Mouse (Mus musculus) liver, embryonic 11.5 days (tissue): ENCODE results near the gene Gm21987. TPM values are rescaled to one million over a fixed set of nuclear protein-coding genes. Genes with fewer than 3 reads are reported as not detected.
A peak's percentile ranks its signal among the peaks of the same experiment; 100 is the strongest.

Source experiments
- ATAC-seq: fragments of 200-750 bp; cut with Nextera tagmentation; replicated peaks from 2 replicates; pipeline ENCODE4 v1.8.0; 2017; ENCODE audit warnings: moderate number of reproducible peaks, mild to moderate bottlenecking, moderate TSS enrichment, moderate library complexity; ENCODE audit not compliant: low FRiP score
- DNase-seq: peaks from one replicate; pipeline ENCODE4 v3.0.0-alpha.2; 2017; ENCODE audit warnings: low spot score
- H3K27ac ChIP-seq: fragments of 300-500 bp; sonication (generic); 2 replicates; pipeline ENCODE4 v1.5.1; 2014; ENCODE audit warnings: mild to moderate bottlenecking, low read depth, low read length, control low read depth
- H3K27me3 ChIP-seq: fragments of 300-500 bp; sonication (generic); replicated peaks from 2 replicates; pipeline ENCODE4 v1.6.1; 2014; ENCODE audit warnings: low read length, mixed read lengths; ENCODE audit not compliant: control insufficient read depth, insufficient read depth
- H3K36me3 ChIP-seq: fragments of 300-500 bp; sonication (generic); 2 replicates; pipeline ENCODE4 v1.6.1; 2014; ENCODE audit warnings: mild to moderate bottlenecking, low read length, moderate library complexity, mixed read lengths; ENCODE audit not compliant: control insufficient read depth, insufficient read depth
- H3K4me1 ChIP-seq: fragments of 300-500 bp; sonication (generic); replicated peaks from 2 replicates; pipeline ENCODE4 v1.6.1; 2014; ENCODE audit warnings: low read length, mixed read lengths; ENCODE audit not compliant: control insufficient read depth, insufficient read depth
- H3K4me2 ChIP-seq: fragments of 300-500 bp; sonication (generic); 2 replicates; pipeline ENCODE4 v1.6.1; 2014; ENCODE audit warnings: mild to moderate bottlenecking, control low read depth, moderate library complexity
- H3K4me3 ChIP-seq: fragments of 300-500 bp; sonication (generic); 2 replicates; pipeline ENCODE4 v1.5.1; 2014; ENCODE audit warnings: low read depth, low read length, control low read depth
- H3K9ac ChIP-seq: fragments of 300-500 bp; sonication (generic); 2 replicates; pipeline ENCODE4 v1.6.1; 2014; ENCODE audit warnings: low read depth, low read length, control low read depth
- H3K9me3 ChIP-seq: fragments of 300-500 bp; sonication (generic); 2 replicates; pipeline ENCODE4 v1.6.1; 2016; ENCODE audit warnings: low read length, inconsistent platforms, mixed read lengths; ENCODE audit not compliant: control insufficient read depth
- WGBS: fragments of 180-500 bp; shearing (Covaris S2); extraction: QIAGEN DNeasy Blood & Tissue Kit; methylation state at CpG from one replicate; pipeline ENCODE4 v1.1.7; 2014; 5-methylcytosine and 5-hydroxymethylcytosine counted together
- polyA plus RNA-seq: library from polyadenylated mRNA; unstranded; fragments of >200 nt; fragmentation: Nextera tagmentation; extraction: Ambion mirVana; gene quantifications from 2 replicates; pipeline ENCODE4 v1.2.1, GENCODE M21; 2014

The Gm21987 gene
- polyA plus RNA-seq, 1 experiment from 2014 or later, result not detected

GRCm38 (mm10) chr16:38362493-38363255, 15.8 kb downstream of the Gm21987 start:
- Histone ChIP-seq H3K4me1 (peaks cover 19% of the 10 kb centered on the region; the same call in 1 of the 2 replicates), H3K4me3 (no peak overlapping the region), H3K27ac (no peak overlapping the region; the same call in 1 of the 2 replicates), H3K4me2 (peak overlapping the region; percentile 31), H3K9me3 (no peaks in the 10 kb centered on the region), H3K9ac (no peak overlapping the region), H3K36me3 (no peaks in the 10 kb centered on the region), H3K27me3 (no peaks in the 10 kb centered on the region)
- DNase-seq (no peak), ATAC-seq (0 out of 2 replicates have a peak, but pooled peaks have one; percentile 27)
- 64% methylated on average over 20 of the region's 20 CpGs for WGBS

- no peak overlapping the region for H3K27ac ChIP-seq
- H3K4me3 ChIP-seq, result no peak overlapping the region
- ATAC-seq, result no peak
- H3K4me2 ChIP-seq, result peak overlapping the region; percentile 31; the same call in 1 of the 2 replicates
- peaks cover 19% of the 10 kb centered on the region for H3K4me1 ChIP-seq
- WGBS, result 32% methylated on average over 3 of the region's 3 CpGs
- no peaks in the 10 kb centered on the region for H3K36me3 ChIP-seq
- H3K9ac ChIP-seq, result no peak overlapping the region
- DNase-seq, result no peak
- H3K27me3 ChIP-seq, result no peaks in the 10 kb centered on the region
- no peaks in the 10 kb centered on the region for H3K9me3 ChIP-seq
Measured at GRCm38 (mm10) chr16:38363256-38363595, 16.4 kb downstream of the Gm21987 start.

- H3K9ac ChIP-seq, result no peak overlapping the region
- no peaks in the 10 kb centered on the region for H3K36me3 ChIP-seq
- peaks cover 23% of the 10 kb centered on the region for H3K4me1 ChIP-seq
- no peak for DNase-seq
- no peaks in the 10 kb centered on the region for H3K9me3 ChIP-seq
- H3K4me3 ChIP-seq, result no peak overlapping the region
- H3K27ac ChIP-seq, result no peak overlapping the region
- WGBS, result 40% methylated on average over 7 of the region's 7 CpGs
- H3K27me3 ChIP-seq, result no peaks in the 10 kb centered on the region
- ATAC-seq, result no peak
- peak overlapping the region; percentile 4; the same call in 1 of the 2 replicates for H3K4me2 ChIP-seq
Measured at GRCm38 (mm10) chr16:38363657-38364056, 16.8 kb downstream of the Gm21987 start.

- H3K27me3 ChIP-seq, result no peaks in the 10 kb centered on the region
- H3K4me3 ChIP-seq, result no peak overlapping the region
- peaks cover 37% of the 10 kb centered on the region for H3K4me1 ChIP-seq
- no peaks in the 10 kb centered on the region for H3K9me3 ChIP-seq
- H3K27ac ChIP-seq, result no peak overlapping the region
- WGBS, result 85% methylated on average over 10 of the region's 10 CpGs
- DNase-seq (no peak), ATAC-seq (no peak)
- no peaks in the 10 kb centered on the region for H3K36me3 ChIP-seq
- H3K9ac ChIP-seq, result no peak overlapping the region
- 0 out of 2 replicates have a peak overlapping the region, but pooled peaks have one; percentile 2 for H3K4me2 ChIP-seq
Measured at GRCm38 (mm10) chr16:38365390-38365789, 18.6 kb downstream of the Gm21987 start.

- H3K4me2 ChIP-seq, result no peak overlapping the region
- H3K36me3 ChIP-seq, result no peaks in the 10 kb centered on the region
- H3K9ac ChIP-seq, result no peak overlapping the region
- ATAC-seq (no peak), DNase-seq (no peak)
- no peaks in the 10 kb centered on the region for H3K27me3 ChIP-seq
- H3K27ac ChIP-seq, result no peak overlapping the region
- WGBS, result 82% methylated on average over 4 of the region's 4 CpGs
- no peak overlapping the region for H3K4me3 ChIP-seq
- no peaks in the 10 kb centered on the region for H3K9me3 ChIP-seq
- H3K4me1 ChIP-seq, result peaks cover 45% of the 10 kb centered on the region
Measured at GRCm38 (mm10) chr16:38366231-38366630, 19.4 kb downstream of the Gm21987 start.

GRCm38 (mm10) chr16:38368336-38368735, 21.5 kb downstream of the Gm21987 start:
- no peaks in the 10 kb centered on the region for H3K9me3 ChIP-seq
- peak overlapping the region; percentile 14; the same call in 1 of the 2 replicates for H3K4me2 ChIP-seq
- no peaks in the 10 kb centered on the region for H3K27me3 ChIP-seq
- 0 out of 2 replicates have a peak overlapping the region, but pooled peaks have one; percentile 35 for H3K9ac ChIP-seq
- no peak overlapping the region for H3K4me3 ChIP-seq
- H3K36me3 ChIP-seq, result no peaks in the 10 kb centered on the region
- peaks cover 45% of the 10 kb centered on the region for H3K4me1 ChIP-seq
- WGBS, result 43% methylated on average over 10 of the region's 10 CpGs
- DNase-seq (no peak), ATAC-seq (0 out of 2 replicates have a peak, but pooled peaks have one; percentile 16)
- 0 out of 2 replicates have a peak overlapping the region, but pooled peaks have one; percentile 28 for H3K27ac ChIP-seq

GRCm38 (mm10) chr16:38369000-38369399, 22.2 kb downstream of the Gm21987 start:
- 86% methylated on average over 7 of the region's 7 CpGs for WGBS
- no peak overlapping the region for H3K27ac ChIP-seq
- ATAC-seq (no peak), DNase-seq (no peak)
- no peaks in the 10 kb centered on the region for H3K36me3 ChIP-seq
- H3K9ac ChIP-seq, result no peak overlapping the region
- H3K4me3 ChIP-seq, result no peak overlapping the region
- no peak overlapping the region for H3K4me2 ChIP-seq
- H3K9me3 ChIP-seq, result no peaks in the 10 kb centered on the region
- H3K4me1 ChIP-seq, result peaks cover 44% of the 10 kb centered on the region
- no peaks in the 10 kb centered on the region for H3K27me3 ChIP-seq

GRCm38 (mm10) chr16:38369431-38369830, 22.6 kb downstream of the Gm21987 start:
- Histone ChIP-seq H3K27me3 (no peaks in the 10 kb centered on the region), H3K27ac (no peak overlapping the region), H3K4me2 (no peak overlapping the region), H3K9ac (no peak overlapping the region), H3K4me3 (no peak overlapping the region), H3K9me3 (no peaks in the 10 kb centered on the region), H3K36me3 (no peaks in the 10 kb centered on the region), H3K4me1 (peaks cover 44% of the 10 kb centered on the region)
- DNase-seq (no peak), ATAC-seq (no peak)
- WGBS, result 87% methylated on average over 8 of the region's 8 CpGs
